Mouse (Mus musculus) activated CD4-positive, CD25-positive, alpha-beta regulatory T cell, adult 4 months (primary cell): ENCODE data around the gene 1110004F10Rik. TPM values are rescaled to one million over a fixed set of nuclear protein-coding genes. Genes with fewer than 3 reads are reported as not detected.

Source experiments
- ATAC-seq: one replicate; pipeline ENCODE4 v1.8.0; 2017
- polyA plus RNA-seq, 2 experiments: library from polyadenylated mRNA; unstranded; fragments of 100-300 nt; shearing (Covaris generic); gene quantifications; one replicate each; pipeline ENCODE4 v1.2.1; 2017

1110004F10Rik gene
- polyA plus RNA-seq, 2 experiments from 2014 or later, result 200 to 234 TPM

- ATAC-seq, result no peak
Measured at GRCm38 (mm10) chr7:116147114-116147513, 107.9 kb downstream of the 1110004F10Rik start.

GRCm38 (mm10) chr7:116149568-116149967 is 110.4 kb downstream of the 1110004F10Rik start:
- no peak for ATAC-seq

- no peak for ATAC-seq
Measured at GRCm38 (mm10) chr7:116153781-116154368, 114.7 kb downstream of the 1110004F10Rik start.

Other genes with a start within 250 kb of the 1110004F10Rik start
- not detected for gene Sox6, start 601 bp upstream of the 1110004F10Rik start, polyA plus RNA-seq
- 1 to 10 TPM in 1 of 2 experiments, under 1 TPM in 1; 0.82 to 1.3 TPM for gene Gm4353, start 45.2 kb downstream of the 1110004F10Rik start, polyA plus RNA-seq